Mouse (Mus musculus): ENCODE data around the gene Ctdspl.

GRCm38 (mm10) chr9:119028226-119029195 is 102.3 kb downstream of the Ctdspl start:
- TF ChIP-seq CTCF (IDR thresholded peaks at IDR 0.05; ENCODE audit: low read depth) (no peak), EP300 (IDR thresholded peaks at IDR 0.05; ENCODE audit: low read depth) (no peak)
